27 mouse cellular contexts compared by ENCODE assay signal in genomic region chr8:92329273-92329672, GRCm38 (mm10). TPM values are rescaled to one million over a fixed set of nuclear protein-coding genes. Genes with fewer than 3 reads are reported as not detected.
DNase-seq lines count a peak whose midpoint lies in the region; ATAC-seq lines count a peak whose summit lies in the region.
"Had no signal": no experiment of that assay in that cellular context is flagged by ENCODE, and none has a peak within 500 bp of the region (broad histone marks: within the 10 kb centered on the region; RNA-seq: fewer than 3 reads in every experiment).

No protein-coding gene starts in this region.

- H3K27ac ChIP-seq in kidney, embryonic 16.5 days (ENCODE audit: low read length): no peak overlapping the region
- H3K27ac ChIP-seq: embryonic facial prominence, embryonic 12.5 days; forebrain, embryonic 12.5 days; hindbrain, embryonic 12.5 days; layer of hippocampus, adult 2 months; limb, embryonic 12.5 days; midbrain, embryonic 12.5 days had no signal

- DNase-seq in thymus, adult 18-20 months: peak; percentile 3 to 19
- DNase-seq in kidney, adult 8-10 months: no peak
- DNase-seq in urinary bladder, postnatal 14 days (ENCODE audit: low spot score): no peak
- no peak for DNase-seq in Muller cell, postnatal 12 days (ENCODE audit: inconsistent ontology term)
- DNase-seq: adrenal gland, adult 2 months; cerebellum, adult 11 months; cerebellum, postnatal 10 days; heart, postnatal 10 days; kidney, adult 2 months; kidney, postnatal 25 days; layer of hippocampus, postnatal 36 days; lung, adult 18-20 months; lung, postnatal 10 days; right cerebral cortex, postnatal 14 days; spleen, adult 18-20 months had no signal

- H3K27me3 ChIP-seq in kidney, embryonic 16.5 days (ENCODE audit: insufficient read depth, low read length): no peaks in the 10 kb centered on the region
- H3K27me3 ChIP-seq: embryonic facial prominence, embryonic 12.5 days; hindbrain, embryonic 12.5 days; midbrain, embryonic 12.5 days had no signal

- no peak overlapping the region for H3K4me2 ChIP-seq in kidney, embryonic 16.5 days (replicated peaks; ENCODE audit: low read depth, low read length)
- H3K4me2 ChIP-seq: embryonic facial prominence, embryonic 12.5 days; forebrain, embryonic 12.5 days; heart, embryonic 12.5 days; hindbrain, embryonic 12.5 days; limb, embryonic 12.5 days; liver, embryonic 11.5 days; midbrain, embryonic 12.5 days had no signal

- peak; percentile 82 for ATAC-seq in CD4-positive, CD25-positive, alpha-beta regulatory T cell, adult 4 months
- ATAC-seq in hematopoietic stem cell, adult 5-6 weeks (replicated peaks in 1 of 2; ENCODE audit: insufficient read depth in 1 of 2, low FRiP score in 2 of 2, low TSS enrichment in 1 of 2, low read depth in 1 of 2, poor library complexity in 2 of 2, severe bottlenecking in 2 of 2): peak; percentile 75 to 79
- no peak for ATAC-seq in kidney, embryonic 16.5 days (ENCODE audit: low FRiP score, low TSS enrichment)

- H3K36me3 ChIP-seq in kidney, embryonic 16.5 days (ENCODE audit: insufficient read depth, low read length): no peaks in the 10 kb centered on the region
- H3K36me3 ChIP-seq: forebrain, embryonic 12.5 days; limb, embryonic 12.5 days had no signal

- no peak overlapping the region for H3K4me3 ChIP-seq in kidney, embryonic 16.5 days (ENCODE audit: low read length)
- H3K4me3 ChIP-seq: embryonic facial prominence, embryonic 12.5 days; forebrain, embryonic 12.5 days; heart, embryonic 12.5 days; hindbrain, embryonic 12.5 days; layer of hippocampus, adult 2 months; limb, embryonic 12.5 days; midbrain, embryonic 12.5 days had no signal

- H3K9ac ChIP-seq in kidney, embryonic 16.5 days (replicated peaks; ENCODE audit: low read length): no peak overlapping the region
- H3K9ac ChIP-seq: embryonic facial prominence, embryonic 12.5 days; forebrain, embryonic 12.5 days; heart, embryonic 12.5 days; hindbrain, embryonic 12.5 days; limb, embryonic 12.5 days; midbrain, embryonic 12.5 days had no signal

- H3K9me3 ChIP-seq in kidney, embryonic 16.5 days (ENCODE audit: low read length): peaks cover 6% of the 10 kb centered on the region
- H3K9me3 ChIP-seq: embryonic facial prominence, embryonic 12.5 days; forebrain, embryonic 12.5 days; heart, embryonic 12.5 days; hindbrain, embryonic 12.5 days had no signal

- 68% methylated on average over 3 of the region's 4 CpGs for WGBS in kidney, embryonic 16.5 days

- H3K4me1 ChIP-seq in kidney, embryonic 16.5 days (ENCODE audit: insufficient read depth, low read length): no peaks in the 10 kb centered on the region
- H3K4me1 ChIP-seq: embryonic facial prominence, embryonic 12.5 days; forebrain, embryonic 12.5 days; limb, embryonic 12.5 days; midbrain, embryonic 12.5 days had no signal

RNA-seq across cellular contexts. Expression of gene Irx5, which starts 28.2 kb away (rescaled TPM):
- not detected for polyA plus RNA-seq in CD4-positive, CD25-positive, alpha-beta regulatory T cell, adult 4 months (2017; shearing (Covaris generic))
- not detected in 2 replicates for total RNA-seq in hematopoietic stem cell, adult 5-6 weeks (2017)
- polyA plus RNA-seq in kidney, embryonic 16.5 days (2015; fragmentation: Nextera tagmentation; extraction: Ambion mirVana): 1.4 and 2.6 TPM in 2 replicates
- total RNA-seq: left cerebral cortex, postnatal 10 days had no signal

Comparison
In these comparisons a context has a peak if more than half of its experiments do, and no peak if none do; other contexts are left out.
1. DNase-seq: peak in thymus, adult 18-20 months (2 of 2); none in kidney, adult 8-10 months (0 of 2), urinary bladder, postnatal 14 days (single experiment) and Muller cell, postnatal 12 days (single experiment).